Mouse (Mus musculus) lung, adult 2 months (tissue): ENCODE measurements around the gene Wdr74.

Experiments
- CTCF ChIP-seq: fragments of 200-500 bp; IDR thresholded peaks from 2 replicates; pipeline ENCODE4 v1.5.1; 2011; ENCODE audit warnings: mild to moderate bottlenecking, low read length, control low read depth; ENCODE audit not compliant: insufficient read depth
- POLR2A ChIP-seq: fragments of 200-500 bp; IDR thresholded peaks from 2 replicates; pipeline ENCODE4 v1.6.1; 2011; ENCODE audit warnings: low read depth, mild to moderate bottlenecking, control low read depth, low read length, borderline replicate concordance; ENCODE audit errors: extremely low read depth

DNA sequence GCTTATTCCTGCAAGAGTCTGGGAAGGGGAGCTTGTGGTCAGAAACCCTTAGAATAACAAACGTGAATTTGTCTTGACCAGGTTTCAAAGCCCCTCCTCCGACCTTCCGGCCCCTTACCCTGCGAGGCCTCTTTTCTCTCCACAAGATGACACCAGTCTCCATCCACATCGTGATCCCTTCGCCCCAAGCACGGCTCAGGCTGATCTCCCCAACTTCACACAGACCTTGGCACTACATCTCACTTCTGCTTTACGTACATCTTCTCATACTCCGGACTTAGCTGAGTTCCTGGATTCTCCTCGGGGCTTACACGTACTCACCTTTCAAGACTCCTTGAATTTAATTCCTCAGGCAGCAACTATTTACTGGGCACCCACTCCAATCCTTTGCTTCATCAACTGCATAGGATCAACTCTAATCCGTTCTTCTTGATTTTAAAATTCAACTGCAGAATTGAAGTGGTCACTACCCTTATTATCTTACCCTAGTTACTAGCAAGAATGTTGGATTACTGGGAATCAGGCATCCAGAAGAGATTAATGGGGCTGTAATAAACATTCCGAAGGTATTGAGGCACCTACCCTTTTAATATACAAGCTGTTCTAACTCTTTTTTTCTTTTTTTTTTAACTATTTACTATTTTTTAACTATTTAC is 21.5 kb upstream of the Wdr74 start:
- no peak for TF ChIP-seq CTCF
- TF ChIP-seq POLR2A, result no peak
